7 mouse cellular contexts compared by ENCODE assay signal in genomic region chr17:13006546-13006945, GRCm38 (mm10). TPM values are rescaled to one million over a fixed set of nuclear protein-coding genes. Genes with fewer than 3 reads are reported as not detected.
DNase-seq lines count a peak whose midpoint lies in the region; ATAC-seq and TF ChIP-seq lines count a peak whose summit lies in the region.
"Not testable (repeated sequence)": the region's sequence is repeated elsewhere in the genome, so short reads cannot be mapped to it uniquely, and the experiment has no call there.

TSS of gene Sod2 (plus strand) at chr17:13006846.

- H3K27me3 ChIP-seq in forebrain, embryonic 15.5 days; heart, embryonic 12.5 days (replicated peaks); neural tube, embryonic 11.5 days (ENCODE audit: control insufficient read depth, insufficient read depth, low read length): not testable (repeated sequence)

- peak within 1 kb of the TSS; percentile 71 for H3K4me2 ChIP-seq in forebrain, embryonic 15.5 days (replicated peaks)
- peak within 1 kb of the TSS; percentile 88 for H3K4me2 ChIP-seq in heart, embryonic 12.5 days
- H3K4me2 ChIP-seq in neural tube, embryonic 11.5 days (ENCODE audit: low read depth): peak within 1 kb of the TSS; percentile 72

- H3K4me1 ChIP-seq in bone marrow, adult 2 months (ENCODE audit: control insufficient read depth, insufficient read depth, low read length); lung, adult 2 months (ENCODE audit: control insufficient read depth, insufficient read depth, low read length); neural tube, embryonic 11.5 days (ENCODE audit: control insufficient read depth, insufficient read depth, low read length): not testable (repeated sequence)
- H3K4me1 ChIP-seq in forebrain, embryonic 15.5 days: peaks cover 17% of the 10 kb centered on the region
- H3K4me1 ChIP-seq in heart, embryonic 12.5 days (replicated peaks): peaks cover 15% of the 10 kb centered on the region

- H3K27ac ChIP-seq in bone marrow, adult 2 months (ENCODE audit: control insufficient read depth, insufficient read depth, low read depth, low read length, poor library complexity): peak within 1 kb of the TSS; percentile 92; the same call in 1 of the 2 replicates
- peak within 1 kb of the TSS; percentile 87 for H3K27ac ChIP-seq in forebrain, embryonic 15.5 days (replicated peaks)
- H3K27ac ChIP-seq in heart, embryonic 12.5 days (ENCODE audit: poor library complexity, severe bottlenecking): peak within 1 kb of the TSS; percentile 88
- peak within 1 kb of the TSS; percentile 81; the same call in 1 of the 2 replicates for H3K27ac ChIP-seq in neural tube, embryonic 11.5 days (ENCODE audit: low read depth, low read length)

- not testable (repeated sequence) for ATAC-seq in forebrain, embryonic 15.5 days (replicated peaks); heart, embryonic 12.5 days (ENCODE audit: insufficient number of reproducible peaks, low FRiP score); inflammation-experienced regulatory T-cells, adult 6 months; neural tube, embryonic 11.5 days (ENCODE audit: insufficient read depth, low FRiP score, low TSS enrichment)

- not testable (repeated sequence) for TF ChIP-seq POLR2A in bone marrow, adult 2 months (IDR thresholded peaks at IDR 0.05; ENCODE audit: borderline replicate concordance, control insufficient read depth, low read depth, low read length); lung, adult 2 months (IDR thresholded peaks at IDR 0.05; ENCODE audit: borderline replicate concordance, extremely low read depth, low read depth, low read length)

- H3K9me3 ChIP-seq in forebrain, embryonic 15.5 days; heart, embryonic 12.5 days (replicated peaks); neural tube, embryonic 11.5 days (ENCODE audit: control insufficient read depth, low read length): not testable (repeated sequence)

- not testable (repeated sequence) for DNase-seq in left cerebral cortex, adult 8-10 months (ENCODE audit: low spot score in 2 of 2); lung, adult 2 months; neural tube, embryonic 11.5 days (ENCODE audit: low spot score)

- 85% methylated on average over 2 of the region's 2 CpGs for WGBS in bone marrow, adult 2 months
- WGBS in forebrain, embryonic 15.5 days: 88% methylated on average over 2 of the region's 2 CpGs
- 92% methylated on average over 2 of the region's 2 CpGs for WGBS in heart, embryonic 12.5 days
- 91% methylated on average over 2 of the region's 2 CpGs for WGBS in lung, adult 2 months
- 96% methylated on average over 2 of the region's 2 CpGs for WGBS in neural tube, embryonic 11.5 days

- TF ChIP-seq CTCF in bone marrow, adult 2 months (IDR thresholded peaks at IDR 0.05; ENCODE audit: control insufficient read depth, insufficient read depth, low read length); lung, adult 2 months (IDR thresholded peaks at IDR 0.05; ENCODE audit: insufficient read depth, low read length): not testable (repeated sequence)

- peak within 1 kb of the TSS; percentile 97 for H3K4me3 ChIP-seq in bone marrow, adult 2 months (replicated peaks; ENCODE audit: control insufficient read depth, low read depth, low read length)
- peak within 1 kb of the TSS; percentile 97 for H3K4me3 ChIP-seq in forebrain, embryonic 15.5 days
- peak within 1 kb of the TSS; percentile 79 for H3K4me3 ChIP-seq in heart, embryonic 12.5 days
- H3K4me3 ChIP-seq in lung, adult 2 months (replicated peaks; ENCODE audit: extremely low read depth, low read depth, low read length): peak within 1 kb of the TSS; percentile 58
- H3K4me3 ChIP-seq in neural tube, embryonic 11.5 days (ENCODE audit: low read depth, low read length): peak within 1 kb of the TSS; percentile 82

- peak within 1 kb of the TSS; percentile 78 for H3K9ac ChIP-seq in forebrain, embryonic 15.5 days (replicated peaks)
- peak within 1 kb of the TSS; percentile 55; the same call in 1 of the 2 replicates for H3K9ac ChIP-seq in heart, embryonic 12.5 days
- H3K9ac ChIP-seq in neural tube, embryonic 11.5 days (ENCODE audit: low read length): peak within 1 kb of the TSS; percentile 35

- H3K36me3 ChIP-seq in forebrain, embryonic 15.5 days; neural tube, embryonic 11.5 days (ENCODE audit: control insufficient read depth, insufficient read depth, low read length): not testable (repeated sequence)
- H3K36me3 ChIP-seq in heart, embryonic 12.5 days: peaks cover 10% of the 10 kb centered on the region

RNA-seq across cellular contexts. Expression of gene Sod2, which starts in this region (rescaled TPM):
- polyA plus RNA-seq in bone marrow, adult 2 months (2011; ENCODE audit: insufficient read depth, insufficient read length, low replicate concordance, missing spikeins): 33.4 and 38.2 TPM in 2 replicates
- 113 and 121 TPM in 2 replicates for polyA plus RNA-seq in forebrain, embryonic 15.5 days (2015; fragmentation: Nextera tagmentation; extraction: Ambion mirVana)
- polyA plus RNA-seq in heart, embryonic 12.5 days (2016; fragmentation: Nextera tagmentation; extraction: Ambion mirVana): 319 and 325 TPM in 2 replicates
- polyA plus RNA-seq in inflammation-experienced regulatory T-cells, adult 6 months (2017; shearing (Covaris generic)): 10 to 100 TPM; 58.1 to 60.8 (median 59.0) TPM
- total RNA-seq in left cerebral cortex, adult 8-10 months (2022): 100 to 1,000 TPM; 253 to 266 (median 261) TPM
- polyA plus RNA-seq in lung, adult 2 months (2012; rRNA removed): 285 and 325 TPM in 2 replicates
- 114 and 116 TPM in 2 replicates for polyA plus RNA-seq in neural tube, embryonic 11.5 days (2014; fragmentation: Nextera tagmentation; extraction: Ambion mirVana)
